Mouse (Mus musculus): ENCODE measurements around the gene Specc1. TPM values are rescaled to one million over a fixed set of nuclear protein-coding genes. Genes with fewer than 3 reads are reported as not detected.
"Not testable (repeated sequence)": the region's sequence is repeated elsewhere in the genome, so short reads cannot be mapped to it uniquely, and the experiment has no call there.

Gene Specc1
- polyA plus RNA-seq, 1 experiment from 2014 or later: 13.4 TPM

DNA sequence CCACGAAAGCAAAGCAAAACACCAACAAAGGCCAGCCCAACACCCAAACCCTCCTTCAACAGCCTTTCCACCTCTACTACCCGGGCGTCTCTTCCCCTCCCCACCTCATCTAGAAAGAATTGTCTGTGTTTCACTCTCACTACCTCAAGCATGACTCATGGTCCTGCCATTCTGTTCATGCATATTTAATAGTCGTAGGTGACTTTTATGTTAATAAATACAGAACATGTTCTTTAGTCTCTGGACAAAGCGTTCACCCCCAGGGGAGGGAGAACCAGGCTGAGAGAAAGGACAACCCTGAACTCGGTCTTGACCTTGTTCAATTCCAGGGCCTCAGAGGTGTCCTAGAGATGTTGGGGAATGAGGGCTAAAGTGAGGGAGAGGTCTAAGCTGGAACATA, 1.4 kb upstream of the Specc1 start:
- ATAC-seq (ENCODE audit: insufficient read depth): no peak
- H3K36me3 ChIP-seq (ENCODE audit: insufficient read depth): no peaks in the 10 kb centered on the region
- no peak overlapping the region for H3K4me3 ChIP-seq (ENCODE audit: low read depth, low read length)
- H3K4me1 ChIP-seq (ENCODE audit: insufficient read depth): no peaks in the 10 kb centered on the region
- no peak overlapping the region for H3K9ac ChIP-seq
- no peak overlapping the region for H3K4me2 ChIP-seq
- peaks cover 21% of the 10 kb centered on the region for H3K27me3 ChIP-seq (ENCODE audit: insufficient read depth, low read length)
- no peak for DNase-seq
- no peak for TF ChIP-seq CTCF (IDR thresholded peaks at IDR 0.05; ENCODE audit: low read depth)
- H3K9me3 ChIP-seq (ENCODE audit: low read depth, low read length): no peaks in the 10 kb centered on the region
- H3K27ac ChIP-seq (ENCODE audit: low read depth): no peak overlapping the region
- 72% methylated on average over 6 of the region's 6 CpGs for WGBS

DNA sequence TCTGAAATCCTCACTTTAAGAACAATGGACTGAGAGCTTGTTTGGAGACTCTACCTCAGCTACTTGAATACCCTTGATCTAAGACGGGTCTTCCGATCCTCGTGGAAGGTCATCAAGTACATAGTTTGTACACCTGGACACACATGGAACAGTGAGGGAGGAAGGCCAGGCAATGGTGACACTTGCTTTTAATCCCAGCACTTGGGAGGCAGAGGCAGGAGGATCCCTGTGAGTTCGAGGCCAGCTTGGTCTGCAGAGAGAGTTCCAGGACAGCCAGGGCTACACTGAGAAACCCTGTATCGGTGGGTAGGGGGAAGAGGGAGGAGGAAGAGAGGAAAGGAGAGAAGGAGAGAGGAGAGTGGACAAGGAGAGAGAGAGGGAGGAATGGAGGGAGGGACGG, 612 bp upstream of the Specc1 start:
- 72% methylated on average over 6 of the region's 6 CpGs for whole genome bisulfite sequencing
- no peak for DNase-seq
- H3K27ac ChIP-seq (ENCODE audit: low read depth): no peak overlapping the region

DNA sequence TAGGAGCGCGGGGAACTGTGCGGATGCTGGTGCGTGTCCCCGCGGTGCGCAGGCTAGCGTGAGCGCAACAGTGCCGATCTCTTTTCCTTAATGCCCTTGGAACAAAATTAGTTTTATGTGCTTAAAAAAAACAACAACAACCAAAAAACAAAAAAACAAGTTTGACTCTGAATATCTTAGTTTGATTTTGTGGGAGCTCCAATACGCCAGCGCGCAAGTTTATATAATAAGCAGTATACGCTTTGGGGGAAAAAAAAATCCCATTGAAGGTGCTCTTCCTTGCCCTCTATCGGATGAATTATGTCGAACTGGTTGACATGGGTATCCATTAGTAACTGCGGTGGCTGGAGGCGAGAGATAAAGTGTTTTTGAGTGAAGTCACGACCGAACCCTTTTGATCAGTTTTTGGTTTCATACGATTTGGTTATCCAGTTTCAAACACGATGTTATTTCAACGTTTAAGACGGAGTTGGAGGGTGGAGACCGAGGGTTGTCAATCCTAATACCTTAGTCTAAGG, 792 bp downstream of the Specc1 start:
- peak; percentile 30 for DNase-seq
- H3K9ac ChIP-seq: peak overlapping the region; percentile 38; the same call in 1 of the 2 replicates
- H3K4me2 ChIP-seq: peak overlapping the region; percentile 99
- 3% methylated on average over 25 of the region's 25 CpGs for WGBS
- H3K36me3 ChIP-seq (ENCODE audit: insufficient read depth): no peaks in the 10 kb centered on the region
- TF ChIP-seq CTCF (IDR thresholded peaks at IDR 0.05; ENCODE audit: low read depth): no peak; the same call in 1 of the 2 replicates
- no peak for ATAC-seq (ENCODE audit: insufficient read depth)
- peak overlapping the region; percentile 58 for H3K4me3 ChIP-seq (ENCODE audit: low read depth, low read length)
- no peak overlapping the region; the same call in 1 of the 2 replicates for H3K27ac ChIP-seq (ENCODE audit: low read depth)
- no peaks in the 10 kb centered on the region for H3K4me1 ChIP-seq (ENCODE audit: insufficient read depth)
- H3K9me3 ChIP-seq (ENCODE audit: low read depth, low read length): no peaks in the 10 kb centered on the region
- peaks cover 21% of the 10 kb centered on the region for H3K27me3 ChIP-seq (ENCODE audit: insufficient read depth, low read length)

More for the DNA sequence above, 612 bp upstream of the Specc1 start:
- Histone ChIP-seq H3K4me3 (ENCODE audit: low read depth, low read length) (no peak overlapping the region), H3K9me3 (ENCODE audit: low read depth, low read length) (no peaks in the 10 kb centered on the region), H3K9ac (no peak overlapping the region), H3K4me2 (no peak overlapping the region; the same call in 1 of the 2 replicates), H3K27me3 (ENCODE audit: insufficient read depth, low read length) (peaks cover 21% of the 10 kb centered on the region), H3K4me1 (ENCODE audit: insufficient read depth) (no peaks in the 10 kb centered on the region), H3K36me3 (ENCODE audit: insufficient read depth) (no peaks in the 10 kb centered on the region)
- TF ChIP-seq CTCF (IDR thresholded peaks at IDR 0.05; ENCODE audit: low read depth): no peak
- ATAC-seq (ENCODE audit: insufficient read depth): no peak

DNA sequence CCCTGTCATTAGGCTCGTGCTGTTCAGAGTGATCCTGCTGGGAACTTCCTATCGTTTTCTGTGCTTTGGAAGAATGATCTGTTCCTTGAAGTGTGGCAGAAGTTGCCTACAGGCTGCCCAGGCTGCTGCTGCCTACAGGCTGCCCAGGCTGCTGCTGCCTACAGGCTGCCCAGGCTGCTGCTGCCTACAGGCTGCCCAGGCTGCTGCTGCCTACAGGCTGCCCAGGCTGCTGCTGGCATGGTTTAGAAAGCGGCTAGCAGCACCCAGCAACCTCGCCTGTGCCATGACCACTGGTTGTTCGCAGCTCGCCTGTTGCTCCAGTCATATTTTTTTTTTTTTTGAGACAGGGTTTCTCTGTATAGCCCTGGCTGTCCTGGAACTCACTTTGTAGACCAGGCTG, 2.1 kb downstream of the Specc1 start:
- H3K9ac ChIP-seq; H3K36me3 ChIP-seq (ENCODE audit: insufficient read depth); ATAC-seq (ENCODE audit: insufficient read depth); H3K4me1 ChIP-seq (ENCODE audit: insufficient read depth); H3K9me3 ChIP-seq (ENCODE audit: low read depth, low read length); H3K27ac ChIP-seq (ENCODE audit: low read depth); H3K4me2 ChIP-seq; H3K4me3 ChIP-seq (ENCODE audit: low read depth, low read length); DNase-seq: not testable (repeated sequence)
- 60% methylated on average over 6 of the region's 6 CpGs for WGBS
- H3K27me3 ChIP-seq (ENCODE audit: insufficient read depth, low read length): peaks cover 21% of the 10 kb centered on the region

DNA sequence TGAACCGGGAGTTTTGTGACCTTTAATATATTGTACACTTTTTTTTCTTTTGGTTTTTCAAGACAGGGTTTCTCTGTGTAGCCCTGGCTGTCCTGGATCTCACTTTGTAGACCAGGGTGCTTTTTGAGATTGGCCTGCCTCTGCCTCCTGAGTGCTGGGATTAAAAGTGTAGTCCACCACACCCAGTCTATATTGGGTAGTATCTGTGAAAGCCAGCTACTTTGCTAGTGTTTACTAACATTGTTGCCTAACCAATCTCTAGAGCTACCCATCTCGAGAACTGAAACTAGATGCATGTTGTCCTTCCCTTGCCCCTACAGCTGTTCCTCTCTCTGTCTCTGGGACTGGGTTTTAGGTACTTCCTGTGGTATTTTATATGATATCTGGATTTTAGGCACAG, 3.5 kb downstream of the Specc1 start:
- Histone ChIP-seq H3K4me1 (ENCODE audit: insufficient read depth) (no peaks in the 10 kb centered on the region), H3K27me3 (ENCODE audit: insufficient read depth, low read length) (peaks cover 21% of the 10 kb centered on the region), H3K9ac (no peak overlapping the region), H3K27ac (ENCODE audit: low read depth) (no peak overlapping the region), H3K4me3 (ENCODE audit: low read depth, low read length) (no peak overlapping the region), H3K4me2 (no peak overlapping the region), H3K36me3 (ENCODE audit: insufficient read depth) (no peaks in the 10 kb centered on the region), H3K9me3 (ENCODE audit: low read depth, low read length) (no peaks in the 10 kb centered on the region)
- DNase-seq (no peak), ATAC-seq (ENCODE audit: insufficient read depth) (no peak)
- 68% methylated on average over 2 of the region's 2 CpGs for WGBS
- TF ChIP-seq CTCF (IDR thresholded peaks at IDR 0.05; ENCODE audit: low read depth): no peak

DNA sequence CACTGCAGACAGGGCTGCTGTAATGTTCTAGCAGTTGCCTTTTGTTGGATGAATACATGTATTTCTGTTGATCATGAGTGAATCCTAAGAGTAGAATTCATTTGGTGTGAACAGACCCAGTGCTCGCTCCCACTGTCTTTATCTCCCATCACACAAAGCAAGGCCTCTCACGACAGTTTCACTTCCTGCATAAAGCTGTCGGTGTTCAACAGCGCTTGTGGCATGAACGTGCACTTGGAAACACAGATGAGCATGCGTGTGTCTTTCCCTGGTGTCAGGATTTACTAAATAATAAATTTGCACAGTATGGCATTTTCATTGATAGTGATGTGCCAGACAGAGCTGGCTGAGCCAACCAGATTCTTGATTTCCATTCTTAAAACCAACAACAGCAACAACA, 6.1 kb downstream of the Specc1 start:
- Histone ChIP-seq H3K4me3 (ENCODE audit: low read depth, low read length) (no peak overlapping the region), H3K9me3 (ENCODE audit: low read depth, low read length) (no peaks in the 10 kb centered on the region), H3K4me2 (no peak overlapping the region), H3K9ac (no peak overlapping the region), H3K36me3 (ENCODE audit: insufficient read depth) (no peaks in the 10 kb centered on the region), H3K27me3 (ENCODE audit: insufficient read depth, low read length) (peaks cover 12% of the 10 kb centered on the region; the same call in 1 of the 2 replicates), H3K4me1 (ENCODE audit: insufficient read depth) (no peaks in the 10 kb centered on the region), H3K27ac (ENCODE audit: low read depth) (no peak overlapping the region)
- WGBS: 37% methylated on average over 6 of the region's 6 CpGs
- TF ChIP-seq CTCF (IDR thresholded peaks at IDR 0.05; ENCODE audit: low read depth): no peak
- ATAC-seq (ENCODE audit: insufficient read depth) (no peak), DNase-seq (no peak)

DNA sequence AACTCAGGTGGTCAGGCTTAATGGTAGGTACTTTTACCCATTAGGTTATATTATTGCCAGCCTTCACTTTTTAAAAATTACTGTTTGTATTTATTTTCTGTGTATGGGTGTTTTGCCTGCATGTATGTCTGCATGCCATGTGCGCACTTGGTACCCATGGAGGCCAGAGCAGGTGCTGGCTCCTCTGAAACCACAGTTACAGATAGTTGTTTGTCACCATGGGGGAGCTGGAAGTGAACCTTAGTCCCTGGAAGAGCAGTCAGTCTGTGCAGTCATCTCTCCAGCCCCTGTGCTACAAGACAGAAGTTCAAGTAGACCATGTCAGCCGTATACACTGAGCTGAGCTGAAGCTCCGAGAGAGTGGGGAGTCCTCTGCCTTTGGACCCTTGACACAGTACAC, 6.6 kb downstream of the Specc1 start:
- ATAC-seq (ENCODE audit: insufficient read depth) (no peak), DNase-seq (no peak)
- Histone ChIP-seq H3K27me3 (ENCODE audit: insufficient read depth, low read length) (peaks cover 7% of the 10 kb centered on the region; the same call in 1 of the 2 replicates), H3K9me3 (ENCODE audit: low read depth, low read length) (no peaks in the 10 kb centered on the region), H3K4me3 (ENCODE audit: low read depth, low read length) (no peak overlapping the region), H3K4me2 (no peak overlapping the region), H3K9ac (no peak overlapping the region), H3K4me1 (ENCODE audit: insufficient read depth) (no peaks in the 10 kb centered on the region), H3K27ac (ENCODE audit: low read depth) (no peak overlapping the region), H3K36me3 (ENCODE audit: insufficient read depth) (no peaks in the 10 kb centered on the region)
- WGBS: 65% methylated on average over 3 of the region's 3 CpGs
- no peak for TF ChIP-seq CTCF (IDR thresholded peaks at IDR 0.05; ENCODE audit: low read depth)

DNA sequence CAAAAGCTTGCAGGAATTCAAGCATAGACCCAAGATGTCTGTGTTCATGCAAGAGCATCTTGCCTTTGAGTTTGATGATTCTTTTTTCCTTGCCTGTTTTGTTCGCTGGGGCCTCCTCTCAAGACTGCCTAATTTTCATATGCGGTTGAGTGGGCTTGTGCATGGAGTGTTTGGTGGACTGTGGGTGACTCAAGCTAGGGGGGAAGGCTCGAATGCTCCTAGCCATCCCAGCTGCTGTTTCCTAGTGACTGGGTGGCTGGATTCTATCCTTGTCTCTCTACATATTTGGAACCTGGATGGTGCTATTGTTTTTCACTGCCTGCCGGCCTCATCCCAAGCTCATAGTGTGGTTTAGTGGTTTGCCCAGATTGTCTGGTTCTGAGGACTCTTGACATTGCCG, 8.0 kb downstream of the Specc1 start:
- no peak for TF ChIP-seq CTCF (IDR thresholded peaks at IDR 0.05; ENCODE audit: low read depth)
- ATAC-seq (ENCODE audit: insufficient read depth) (no peak), DNase-seq (no peak)
- Histone ChIP-seq H3K9me3 (ENCODE audit: low read depth, low read length) (no peaks in the 10 kb centered on the region), H3K4me1 (ENCODE audit: insufficient read depth) (no peaks in the 10 kb centered on the region), H3K27me3 (ENCODE audit: insufficient read depth, low read length) (no peaks in the 10 kb centered on the region), H3K9ac (no peak overlapping the region), H3K27ac (ENCODE audit: low read depth) (no peak overlapping the region), H3K4me2 (no peak overlapping the region), H3K36me3 (ENCODE audit: insufficient read depth) (no peaks in the 10 kb centered on the region), H3K4me3 (ENCODE audit: low read depth, low read length) (no peak overlapping the region)
- 89% methylated on average over 5 of the region's 5 CpGs for WGBS

All from lung, embryonic 14.5 days (tissue).